Mouse (Mus musculus) MEL (cell line): Measurements from ENCODE around the gene Cadps. TPM values are rescaled to one million over a fixed set of nuclear protein-coding genes. Genes with fewer than 3 reads are reported as not detected.

Experiments used
- DNase-seq: peaks from one replicate; pipeline ENCODE4 v3.0.0; 2011; ENCODE audit warnings: low read depth, low spot score
- H3K27ac ChIP-seq: 2 replicates; pipeline ENCODE4 v1.5.1; 2012; ENCODE audit warnings: low read depth, mild to moderate bottlenecking, control low read depth, low read length, moderate library complexity; ENCODE audit not compliant: control insufficient read depth
- H3K27me3 ChIP-seq, 2 experiments: fragments of 150-350 bp in 1 of 2; sonication (generic) in 1 of 2; 2 replicates each; pipeline ENCODE4 v1.6.1; 2012; ENCODE audit warnings: low read length in 2 of 2, mild to moderate bottlenecking in 2 of 2, improper control_type of control experiment in 1 of 2, moderate library complexity in 1 of 2; ENCODE audit not compliant: insufficient read depth in 2 of 2, control insufficient read depth in 1 of 2
- H3K36me3 ChIP-seq, 2 experiments: 2 replicates each; pipeline ENCODE4 v1.6.1; 2012 to 2014; ENCODE audit warnings: low read length in 2 of 2, improper control_type of control experiment in 1 of 2, inconsistent platforms in 1 of 2, mild to moderate bottlenecking in 1 of 2; ENCODE audit not compliant: insufficient read depth in 2 of 2, control insufficient read depth in 1 of 2
- H3K4me1 ChIP-seq, 2 experiments: fragments of 150-350 bp in 1 of 2; sonication (generic) in 1 of 2; 2 replicates each; pipeline ENCODE4 v1.6.1; 2012; ENCODE audit warnings: low read length in 2 of 2, improper control_type of control experiment in 1 of 2, mild to moderate bottlenecking in 1 of 2; ENCODE audit not compliant: insufficient read depth in 2 of 2, control insufficient read depth in 1 of 2
- H3K4me3 ChIP-seq, 2 experiments: fragments of 150-350 bp in 1 of 2; sonication (generic) in 1 of 2; 2 replicates each; pipeline ENCODE4 v1.5.1; 2012; ENCODE audit warnings: low read depth in 2 of 2, low read length in 2 of 2, mild to moderate bottlenecking in 2 of 2, moderate library complexity in 2 of 2, control low read depth in 1 of 2, improper control_type of control experiment in 1 of 2; ENCODE audit not compliant: control insufficient read depth in 1 of 2, insufficient read depth in 1 of 2
- H3K79me2 ChIP-seq: 2 replicates; pipeline ENCODE4 v1.6.1; 2012; ENCODE audit warnings: mild to moderate bottlenecking, low read length, moderate library complexity; ENCODE audit not compliant: control insufficient read depth, poor library complexity, insufficient read depth
- H3K9ac ChIP-seq: 2 replicates; pipeline ENCODE4 v1.6.1; 2012; ENCODE audit warnings: low read depth, mild to moderate bottlenecking, control low read depth, low read length, moderate library complexity; ENCODE audit not compliant: control insufficient read depth, poor library complexity, severe bottlenecking
- H3K9me3 ChIP-seq: fragments of 150-350 bp; sonication (generic); replicated peaks from 2 replicates; pipeline ENCODE4 v1.6.1; 2012; ENCODE audit warnings: mild to moderate bottlenecking, low read length, improper control_type of control experiment, moderate library complexity; ENCODE audit not compliant: insufficient read depth
- BHLHE40 ChIP-seq: IDR thresholded peaks from 2 replicates; pipeline ENCODE4 v1.6.1; 2012; ENCODE audit warnings: low read depth, mild to moderate bottlenecking, inconsistent platforms, low read length, improper control_type of control experiment, borderline replicate concordance
- CHD1 ChIP-seq: IDR thresholded peaks from 2 replicates; pipeline ENCODE4 v1.6.1; 2012; ENCODE audit warnings: low read depth, mild to moderate bottlenecking, inconsistent platforms, low read length, improper control_type of control experiment
- CHD2 ChIP-seq: IDR thresholded peaks from 2 replicates; pipeline ENCODE4 v1.6.1; 2011; ENCODE audit warnings: low read length, improper control_type of control experiment
- CTCF ChIP-seq, 3 experiments: IDR thresholded peaks in 2 of 3; conservative IDR thresholded peaks in 1 of 3; 2 replicates each; pipeline ENCODE4 v1.5.1; 2011 to 2012; ENCODE audit warnings: low read length in 3 of 3, low read depth in 2 of 3, mild to moderate bottlenecking in 2 of 3, improper control_type of control experiment in 1 of 3, inconsistent platforms in 1 of 3, mixed read lengths in 1 of 3, moderate library complexity in 1 of 3; ENCODE audit not compliant: control insufficient read depth in 1 of 3, insufficient read depth in 1 of 3, poor library complexity in 1 of 3, severe bottlenecking in 1 of 3
- ELF1 ChIP-seq: IDR thresholded peaks from 2 replicates; pipeline ENCODE4 v1.6.1; 2014; ENCODE audit warnings: low read depth, mild to moderate bottlenecking, inconsistent platforms, low read length, improper control_type of control experiment, moderate library complexity
- ETS1 ChIP-seq: IDR thresholded peaks from 2 replicates; pipeline ENCODE4 v1.6.1; 2012; ENCODE audit warnings: low read depth, mild to moderate bottlenecking, inconsistent platforms, low read length, improper control_type of control experiment, moderate library complexity
- GABPA ChIP-seq: IDR thresholded peaks from 2 replicates; pipeline ENCODE4 v1.6.1; 2012; ENCODE audit warnings: low read depth, mild to moderate bottlenecking, inconsistent platforms, low read length, improper control_type of control experiment, moderate library complexity
- HCFC1 ChIP-seq: IDR thresholded peaks from 2 replicates; pipeline ENCODE4 v1.6.1; 2012; ENCODE audit warnings: low read depth, mild to moderate bottlenecking, inconsistent platforms, low read length, improper control_type of control experiment, moderate library complexity
- MAFK ChIP-seq: IDR thresholded peaks from 2 replicates; pipeline ENCODE4 v1.6.1; 2011; ENCODE audit warnings: low read depth, mild to moderate bottlenecking, low read length, improper control_type of control experiment, borderline replicate concordance
- MAZ ChIP-seq: IDR thresholded peaks from 2 replicates; pipeline ENCODE4 v1.6.1; 2012; ENCODE audit warnings: low read depth, mild to moderate bottlenecking, inconsistent platforms, low read length, improper control_type of control experiment
- MXI1 ChIP-seq: IDR thresholded peaks from 2 replicates; pipeline ENCODE4 v1.6.1; 2011; ENCODE audit warnings: mild to moderate bottlenecking, low read depth, low read length, improper control_type of control experiment
- MYB ChIP-seq: IDR thresholded peaks from 2 replicates; pipeline ENCODE4 v1.6.1; 2011; ENCODE audit warnings: mild to moderate bottlenecking, low read depth, low read length, improper control_type of control experiment
- MYC ChIP-seq: IDR thresholded peaks from 2 replicates; pipeline ENCODE4 v1.6.1; 2011; ENCODE audit warnings: low read depth, mild to moderate bottlenecking, low read length, improper control_type of control experiment, moderate library complexity
- NELFE ChIP-seq: IDR thresholded peaks from 2 replicates; pipeline ENCODE4 v1.6.1; 2011; ENCODE audit warnings: low read depth, low read length, improper control_type of control experiment
- NRF1 ChIP-seq: IDR thresholded peaks from 2 replicates; pipeline ENCODE4 v1.6.1; 2014; ENCODE audit warnings: low read depth, mild to moderate bottlenecking, inconsistent platforms, low read length, improper control_type of control experiment, moderate library complexity; ENCODE audit not compliant: poor library complexity, insufficient read depth, severe bottlenecking
- POLR2A ChIP-seq, 2 experiments: IDR thresholded peaks; 2 replicates each; pipeline ENCODE4 v1.6.1; 2011 to 2012; ENCODE audit warnings: low read length in 2 of 2, mild to moderate bottlenecking in 2 of 2, control low read depth in 1 of 2, improper control_type of control experiment in 1 of 2, low read depth in 1 of 2, moderate library complexity in 1 of 2; ENCODE audit not compliant: control insufficient read depth in 1 of 2, insufficient read depth in 1 of 2, poor library complexity in 1 of 2
- POLR2AphosphoS2 ChIP-seq: IDR thresholded peaks from 2 replicates; pipeline ENCODE4 v1.6.1; 2011; ENCODE audit warnings: low read length, improper control_type of control experiment
- POLR2AphosphoS5 ChIP-seq: IDR thresholded peaks from 2 replicates; pipeline ENCODE4 v1.6.1; 2012; ENCODE audit warnings: low read depth, borderline replicate concordance, mild to moderate bottlenecking, inconsistent platforms, low read length, moderate library complexity, mixed read lengths
- RCOR1 ChIP-seq: IDR thresholded peaks from 2 replicates; pipeline ENCODE4 v1.6.1; 2012; ENCODE audit warnings: low read depth, mild to moderate bottlenecking, inconsistent platforms, low read length, improper control_type of control experiment
- SIN3A ChIP-seq: IDR thresholded peaks from 2 replicates; pipeline ENCODE4 v1.6.1; 2012; ENCODE audit warnings: low read length, improper control_type of control experiment, inconsistent platforms
- SMC3 ChIP-seq: IDR thresholded peaks from 2 replicates; pipeline ENCODE4 v1.6.1; 2011; ENCODE audit warnings: low read depth, low read length, improper control_type of control experiment
- TAL1 ChIP-seq: IDR thresholded peaks from 2 replicates; pipeline ENCODE4 v1.6.1; 2012; ENCODE audit warnings: mild to moderate bottlenecking, inconsistent platforms, low read length, moderate library complexity, mixed read lengths
- TBP ChIP-seq: IDR thresholded peaks from 2 replicates; pipeline ENCODE4 v1.8.0; 2011; ENCODE audit warnings: low read depth, low read length, improper control_type of control experiment
- USF1 ChIP-seq: IDR thresholded peaks from 2 replicates; pipeline ENCODE4 v1.6.1; 2014; ENCODE audit warnings: low read depth, mild to moderate bottlenecking, inconsistent platforms, low read length, improper control_type of control experiment, moderate library complexity
- ZC3H11A ChIP-seq: IDR thresholded peaks from 2 replicates; pipeline ENCODE4 v1.6.1; 2012; ENCODE audit warnings: low read depth, mild to moderate bottlenecking, inconsistent platforms, low read length, improper control_type of control experiment
- ZKSCAN1 ChIP-seq: IDR thresholded peaks from 2 replicates; pipeline ENCODE4 v1.6.1; 2012; ENCODE audit warnings: low read depth, mild to moderate bottlenecking, inconsistent platforms, low read length, improper control_type of control experiment, moderate library complexity
- ZMIZ1 ChIP-seq: IDR thresholded peaks from 2 replicates; pipeline ENCODE4 v1.6.1; 2012; ENCODE audit warnings: low read depth, mild to moderate bottlenecking, inconsistent platforms, low read length, improper control_type of control experiment, moderate library complexity
- ZNF384 ChIP-seq: IDR thresholded peaks from 2 replicates; pipeline ENCODE4 v1.6.1; 2012; ENCODE audit warnings: low read depth, mild to moderate bottlenecking, inconsistent platforms, low read length, improper control_type of control experiment
- polyA plus RNA-seq, 2 experiments: library from polyadenylated mRNA; stranded (reverse) in 1 of 2; unstranded in 1 of 2; fragments of >175 nt in 1 of 2; fragments of >200 nt in 1 of 2; gene quantifications; 2 replicates each; pipeline versions ENCODE4 v1.2.1 to v1.2.4; 2012; ENCODE audit warnings: low replicate concordance in 2 of 2, low read depth in 1 of 2; ENCODE audit not compliant: insufficient read length in 2 of 2, insufficient read depth in 1 of 2, missing spikeins in 1 of 2
- total RNA-seq: library from RNA; depleted of rRNA; stranded (reverse); fragments of 300-350 nt; gene quantifications from 2 replicates; pipeline ENCODE4 v1.2.3, GENCODE M21; 2012

The Cadps gene
- total and polyA plus RNA-seq, 3 experiments, result not detected

- Histone ChIP-seq H3K4me3 (no peak overlapping the region), H3K9me3 (no peaks in the 10 kb centered on the region), H3K4me1 (no peaks in the 10 kb centered on the region), H3K36me3 (no peaks in the 10 kb centered on the region), H3K9ac (no peak overlapping the region), H3K79me2 (no peaks in the 10 kb centered on the region), H3K27ac (no peak overlapping the region), H3K27me3 (no peaks in the 10 kb centered on the region)
- TF ChIP-seq MXI1 (no peak), CTCF (IDR thresholded peaks at IDR 0.05 in 2 of 3, conservative IDR thresholded peaks at IDR 0.05 in 1 of 3; ENCODE audit: control insufficient read depth in 1 of 3, insufficient read depth in 1 of 3, low read depth in 2 of 3, low read length in 3 of 3, poor library complexity in 1 of 3, severe bottlenecking in 1 of 3) (no peak), ZMIZ1 (no peak), SMC3 (no peak), POLR2AphosphoS2 (no peak), SIN3A (no peak), ZC3H11A (no peak), NELFE (no peak), BHLHE40 (no peak), ETS1 (no peak), TAL1 (no peak), MAZ (no peak), RCOR1 (no peak), ZNF384 (no peak), USF1 (no peak), ELF1 (no peak), ZKSCAN1 (no peak), GABPA (no peak), POLR2AphosphoS5 (no peak)
- DNase-seq, result no peak
Measured at GRCm38 (mm10) chr14:12397561-12397960, 425.3 kb downstream of the Cadps start.

DNA sequence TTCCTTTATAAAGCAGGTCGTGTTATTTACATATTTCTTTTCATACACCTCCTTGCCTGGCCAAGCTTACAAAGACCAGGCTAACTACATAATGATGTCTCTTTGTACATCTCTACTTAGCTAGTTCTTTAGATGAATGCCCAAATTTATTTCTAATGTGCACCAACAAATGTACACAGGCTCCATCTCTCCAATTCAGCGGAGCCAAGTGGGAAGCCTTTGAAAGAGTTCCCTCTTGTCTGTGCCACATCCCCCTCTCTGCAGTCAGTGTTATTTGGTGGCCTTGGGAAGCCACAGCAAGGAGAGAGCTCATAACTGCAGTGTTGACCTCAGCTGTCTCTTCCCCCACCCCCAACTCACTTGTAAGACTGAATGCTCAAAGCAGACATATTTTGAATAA lies 428.6 kb downstream of the Cadps start:
- Histone ChIP-seq H3K9ac (no peak overlapping the region), H3K9me3 (no peaks in the 10 kb centered on the region), H3K4me3 (no peak overlapping the region), H3K4me1 (no peaks in the 10 kb centered on the region), H3K27me3 (no peaks in the 10 kb centered on the region), H3K27ac (no peak overlapping the region), H3K79me2 (no peaks in the 10 kb centered on the region), H3K36me3 (no peaks in the 10 kb centered on the region)
- TF ChIP-seq MYC, result no peak
- TF ChIP-seq CHD2, result no peak
- no peak for TF ChIP-seq HCFC1
- TF ChIP-seq TBP, result no peak
- TF ChIP-seq CHD1, result no peak
- no peak for TF ChIP-seq SMC3
- no peak for TF ChIP-seq MAFK
- TF ChIP-seq POLR2A (IDR thresholded peaks at IDR 0.05; ENCODE audit: control insufficient read depth in 1 of 2, insufficient read depth in 1 of 2, low read depth in 1 of 2, low read length in 2 of 2, poor library complexity in 1 of 2), result no peak
- no peak for TF ChIP-seq NRF1
- TF ChIP-seq CTCF (IDR thresholded peaks at IDR 0.05 in 2 of 3, conservative IDR thresholded peaks at IDR 0.05 in 1 of 3; ENCODE audit: control insufficient read depth in 1 of 3, insufficient read depth in 1 of 3, low read depth in 2 of 3, low read length in 3 of 3, poor library complexity in 1 of 3, severe bottlenecking in 1 of 3), result no peak
- TF ChIP-seq MYB, result no peak
- DNase-seq, result no peak
